Mouse (Mus musculus) kidney, adult 2 months (tissue): ENCODE measurements at regions not wholly inside any gene's neighbourhood (a gene's known extent, or its start where the extent isn't known, plus 50 kb on each side); places are given as distances from the start of the nearest gene placed in this dataset.

ENCODE experiments used
- CTCF ChIP-seq: fragments of 200-500 bp; conservative IDR thresholded peaks from 2 replicates; pipeline ENCODE4 v1.5.1; 2011; ENCODE audit warnings: low read depth, mild to moderate bottlenecking, control low read depth, low read length, moderate library complexity, mixed read lengths; ENCODE audit not compliant: insufficient read depth, insufficient read length
- POLR2A ChIP-seq: fragments of 200-500 bp; IDR thresholded peaks from one replicate; pipeline ENCODE4 v1.6.1; 2011; ENCODE audit warnings: low read depth, low read length, control low read depth

DNA sequence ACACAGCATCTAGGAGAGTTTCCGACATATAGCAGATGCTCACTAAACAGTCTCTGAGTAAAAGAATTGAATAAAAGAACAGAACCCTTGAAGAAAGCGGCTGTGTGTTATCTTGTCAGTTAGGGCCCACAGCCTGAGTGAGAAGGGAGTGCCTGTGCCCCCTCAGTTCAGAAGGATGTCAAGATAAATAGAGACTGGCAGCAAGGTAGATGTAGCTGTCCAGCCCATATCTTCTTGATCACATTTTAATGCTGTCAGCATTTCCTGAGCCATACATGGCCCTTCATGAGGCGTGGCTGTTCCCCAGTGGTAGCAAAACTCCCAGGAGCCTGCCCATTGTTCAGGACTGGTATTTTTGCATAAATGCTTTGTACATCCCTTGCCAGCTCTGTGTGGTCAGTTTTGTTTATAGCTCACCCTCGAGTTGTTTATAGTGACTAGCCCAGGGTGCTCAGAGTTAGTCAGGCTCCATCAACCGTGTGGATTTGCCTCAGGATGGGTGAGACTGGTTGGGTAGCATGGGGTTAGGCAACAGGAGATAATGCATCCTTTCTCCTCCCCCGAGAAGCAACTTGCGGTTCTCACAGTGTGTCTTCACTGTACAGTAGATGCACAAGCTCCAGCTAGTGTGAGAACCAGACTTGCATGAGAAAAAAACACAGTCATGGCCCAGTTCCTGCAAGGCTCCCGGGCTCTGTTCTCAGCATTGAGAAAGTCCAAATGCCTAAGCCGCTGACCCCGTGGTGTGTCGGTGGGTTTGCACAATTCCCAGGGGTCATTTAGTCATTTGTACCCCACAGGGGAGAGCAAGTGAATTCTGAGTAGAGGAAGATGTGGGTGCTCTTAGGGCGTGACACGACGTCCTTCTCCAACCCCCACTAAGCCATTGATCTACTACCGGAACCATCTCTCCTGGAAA lies 216.1 kb upstream of the Map3k1 start:
- no peak for TF ChIP-seq POLR2A
- no peak for TF ChIP-seq CTCF
